Mouse (Mus musculus) thymus, postnatal 10 days (tissue): ENCODE data around the gene Hexdc.

Experiments
- DNase-seq, 2 experiments: peaks; one replicate each; pipeline ENCODE4 v3.0.0; 2021; ENCODE audit warnings: low spot score in 2 of 2

Gene Hexdc

GRCm38 (mm10) chr11:121228129-121229017 lies 24.1 kb downstream of the Hexdc start:
- no peak for DNase-seq

GRCm38 (mm10) chr11:121229018-121229439 lies 24.8 kb downstream of the Hexdc start, which contains the start of gene Cybc1:
Cybc1 (minus strand) TSS chr11:121229322.
- peak; percentile 74 to 75 for DNase-seq

GRCm38 (mm10) chr11:121231191-121231590 lies 27.0 kb downstream of the Hexdc start:
- no peak for DNase-seq

- DNase-seq, result no peak
These were observed 27.5 kb downstream of the Hexdc start for GRCm38 (mm10) chr11:121231628-121232291.

- DNase-seq, result no peak
These were observed 28.5 kb downstream of the Hexdc start for GRCm38 (mm10) chr11:121232706-121233105.

GRCm38 (mm10) chr11:121235475-121236238 lies 31.4 kb downstream of the Hexdc start:
- DNase-seq, result peak; percentile 74 to 81

- peak; percentile 97 to 100 for DNase-seq
These were observed 32.5 kb downstream of the Hexdc start, which contains the start of gene Narf for GRCm38 (mm10) chr11:121236564-121237344. Narf (plus strand) TSS chr11:121237253.

GRCm38 (mm10) chr11:121237345-121238128 lies 33.3 kb downstream of the Hexdc start:
- DNase-seq, result peak in 1 of 2 experiments; percentile 39

- DNase-seq, result no peak
These were observed 35.4 kb downstream of the Hexdc start for GRCm38 (mm10) chr11:121239669-121240068.

GRCm38 (mm10) chr11:121250196-121250595 lies 46.0 kb downstream of the Hexdc start:
- no peak for DNase-seq

GRCm38 (mm10) chr11:121259160-121260100 lies 55.2 kb downstream of the Hexdc start, which contains the start of gene Foxk2:
Foxk2 (plus strand) TSS chr11:121259990.
- DNase-seq, result peak; percentile 81 to 91

- peak; percentile 24 to 37 for DNase-seq
These were observed 56.1 kb downstream of the Hexdc start for GRCm38 (mm10) chr11:121260211-121260906.

GRCm38 (mm10) chr11:121261074-121261473 lies 56.8 kb downstream of the Hexdc start:
- DNase-seq, result no peak
